Mouse (Mus musculus): ENCODE results near the gene Olfr288. TPM values are rescaled to one million over a fixed set of nuclear protein-coding genes. Genes with fewer than 3 reads are reported as not detected.

Gene Olfr288
- total and polyA plus RNA-seq, 2 experiments from 2014 or later: not detected

DNA sequence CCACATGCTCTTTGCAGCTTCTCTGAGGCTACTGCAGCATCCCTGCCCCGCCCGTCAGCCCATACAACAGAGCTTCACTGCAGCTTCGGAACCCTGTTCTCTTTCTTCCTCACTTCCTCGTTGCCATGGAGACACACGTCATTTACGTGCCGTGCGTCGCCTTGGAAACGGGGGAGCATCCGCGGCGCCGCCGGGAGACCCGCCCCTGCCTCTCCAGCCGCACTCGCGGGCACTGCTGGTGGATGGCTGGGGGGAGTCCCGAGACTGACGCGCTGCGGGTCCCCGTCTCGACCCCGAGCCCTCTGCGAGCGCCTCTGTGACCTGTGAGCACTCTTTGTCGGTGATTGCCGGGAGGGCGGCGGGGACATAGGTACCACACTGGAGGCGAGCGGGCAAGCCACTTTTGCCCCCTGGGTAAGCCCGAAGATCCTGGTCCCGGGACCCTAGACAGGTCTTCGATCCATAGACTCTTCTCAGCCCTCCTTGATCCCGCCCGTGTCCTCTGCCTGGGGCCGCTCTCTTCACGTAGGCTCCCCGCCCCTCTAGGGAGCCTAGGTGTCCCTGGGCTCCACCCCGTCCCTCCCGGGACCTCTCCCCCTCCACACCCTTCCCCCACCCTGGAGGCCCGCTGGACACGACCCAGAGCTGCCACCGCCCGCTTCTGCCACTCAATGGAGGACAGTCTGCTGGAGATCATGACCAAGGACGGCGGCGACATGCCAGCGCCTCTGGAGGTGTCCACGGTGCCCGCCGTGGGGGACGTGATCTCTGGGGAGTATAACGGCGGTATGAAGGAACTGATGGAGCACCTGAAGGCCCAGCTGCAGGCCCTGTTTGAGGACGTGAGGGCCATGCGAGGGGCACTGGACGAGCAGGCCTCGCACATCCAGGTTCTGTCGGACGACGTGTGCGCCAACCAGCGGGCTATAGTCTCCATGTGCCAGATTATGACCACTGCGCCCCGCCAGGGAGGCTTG, 27.4 kb downstream of the Olfr288 start:
- TF ChIP-seq CTCF (IDR thresholded peaks at IDR 0.05; ENCODE audit: low read depth): no peak
- Histone ChIP-seq H3K4me1 (ENCODE audit: insufficient read depth) (peaks cover 11% of the 10 kb centered on the region; the same call in 1 of the 2 replicates), H3K27me3 (ENCODE audit: insufficient read depth, low read length) (no peaks in the 10 kb centered on the region; the same call in 1 of the 2 replicates), H3K36me3 (ENCODE audit: insufficient read depth) (no peaks in the 10 kb centered on the region), H3K4me3 (ENCODE audit: low read depth, low read length) (peak overlapping the region; percentile 74), H3K9ac (peak overlapping the region; percentile 80), H3K27ac (ENCODE audit: low read depth, low read length) (peak overlapping the region; percentile 92), H3K9me3 (ENCODE audit: low read length) (no peaks in the 10 kb centered on the region), H3K4me2 (ENCODE audit: low read depth) (peak overlapping the region; percentile 84)
- WGBS: 2% methylated on average over 69 of the region's 69 CpGs
- peak; percentile 98 for DNase-seq
- peak; percentile 96 for ATAC-seq

DNA sequence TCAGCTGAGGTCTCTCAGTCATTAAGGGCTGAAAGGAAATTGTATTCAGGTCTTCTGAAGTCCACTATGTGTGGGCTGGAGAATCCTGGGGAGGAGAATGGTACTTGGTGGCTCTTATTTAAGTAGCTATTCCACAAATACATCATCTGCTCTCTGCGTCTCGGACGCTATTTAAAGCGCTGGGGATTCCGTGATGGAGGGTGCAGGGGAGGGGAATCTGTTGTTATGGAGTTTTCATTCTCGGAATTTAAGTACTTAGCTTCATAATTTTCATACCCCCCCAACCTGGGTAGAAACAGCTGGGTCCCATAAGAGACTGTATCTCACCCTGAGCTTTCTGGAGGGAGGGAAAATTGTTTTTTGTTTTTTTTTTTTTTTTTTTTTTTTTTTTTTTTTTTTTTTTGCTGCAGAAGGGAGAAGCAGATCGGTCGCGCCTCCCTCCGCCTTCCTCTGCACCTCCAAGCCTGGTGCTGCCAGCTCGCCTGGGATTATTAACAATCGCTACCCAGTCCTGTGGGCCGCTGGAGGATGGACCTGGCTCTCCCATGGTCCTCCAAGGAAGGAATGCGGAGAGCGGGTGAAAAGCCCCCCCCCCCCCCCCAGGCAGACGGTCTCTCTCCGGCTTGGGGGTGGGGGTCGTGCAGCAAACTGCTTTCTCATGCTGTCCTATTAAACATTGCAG, 28.2 kb downstream of the Olfr288 start, which contains the start of gene Ccdc184:
Ccdc184 (plus strand) TSS at position 196 of the 682 bp plus-strand sequence.
- TF ChIP-seq CTCF (IDR thresholded peaks at IDR 0.05; ENCODE audit: low read depth): no peak
- Histone ChIP-seq H3K9me3 (ENCODE audit: low read length) (no peaks in the 10 kb centered on the region), H3K9ac (peak within 1 kb of the TSS; percentile 80), H3K4me2 (ENCODE audit: low read depth) (peak within 1 kb of the TSS; percentile 84), H3K27ac (ENCODE audit: low read depth, low read length) (peak within 1 kb of the TSS; percentile 92), H3K27me3 (ENCODE audit: insufficient read depth, low read length) (no peaks in the 10 kb centered on the region; the same call in 1 of the 2 replicates), H3K36me3 (ENCODE audit: insufficient read depth) (no peaks in the 10 kb centered on the region), H3K4me1 (ENCODE audit: insufficient read depth) (peaks cover 11% of the 10 kb centered on the region; the same call in 1 of the 2 replicates), H3K4me3 (ENCODE audit: low read depth, low read length) (peak within 1 kb of the TSS; percentile 74)
- peak; percentile 66 for ATAC-seq
- under 1% methylated on average over 18 of the region's 18 CpGs for WGBS
- DNase-seq: peak; percentile 69

GRCm38 (mm10) chr15:98165525-98165924, 29.8 kb downstream of the Olfr288 start, which contains the start of gene Asb8:
Gene Asb8, minus strand, starts transcription at chr15:98165625.
- Histone ChIP-seq H3K4me3 (ENCODE audit: low read depth, low read length) (no peak within 1 kb of the TSS), H3K27me3 (ENCODE audit: insufficient read depth, low read length) (no peaks in the 10 kb centered on the region; the same call in 1 of the 2 replicates), H3K36me3 (ENCODE audit: insufficient read depth) (no peaks in the 10 kb centered on the region), H3K9me3 (ENCODE audit: low read length) (no peaks in the 10 kb centered on the region), H3K9ac (no peak within 1 kb of the TSS), H3K4me1 (ENCODE audit: insufficient read depth) (peaks cover 11% of the 10 kb centered on the region; the same call in 1 of the 2 replicates), H3K4me2 (ENCODE audit: low read depth) (no peak within 1 kb of the TSS), H3K27ac (ENCODE audit: low read depth, low read length) (no peak within 1 kb of the TSS)
- ATAC-seq: no peak
- 78% methylated on average over 5 of the region's 5 CpGs for WGBS
- no peak for DNase-seq
- no peak for TF ChIP-seq CTCF (IDR thresholded peaks at IDR 0.05; ENCODE audit: low read depth)

DNA sequence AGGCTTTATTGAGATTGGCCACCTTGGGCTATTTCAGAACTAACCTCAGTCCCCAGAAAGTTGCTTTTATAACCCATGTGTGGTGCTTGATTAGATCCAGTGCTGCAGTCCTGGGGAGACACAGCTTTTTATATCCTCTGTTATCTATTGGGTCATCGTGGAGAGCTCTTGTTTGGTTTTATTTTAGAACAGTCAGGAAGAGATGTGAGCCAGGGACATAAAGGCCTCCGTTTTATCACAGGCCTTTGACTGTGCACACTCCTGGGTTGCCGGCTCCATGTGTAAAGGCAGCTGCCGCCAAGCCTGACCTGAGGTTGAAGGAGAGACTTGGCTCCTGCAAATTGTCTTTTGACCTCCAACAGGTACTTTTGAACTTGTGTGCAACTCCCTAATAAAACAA, 32.8 kb downstream of the Olfr288 start:
- H3K9me3 ChIP-seq (ENCODE audit: low read length): no peaks in the 10 kb centered on the region
- no peak for TF ChIP-seq CTCF (IDR thresholded peaks at IDR 0.05; ENCODE audit: low read depth)
- no peaks in the 10 kb centered on the region for H3K27me3 ChIP-seq (ENCODE audit: insufficient read depth, low read length)
- no peaks in the 10 kb centered on the region for H3K4me1 ChIP-seq (ENCODE audit: insufficient read depth)
- WGBS: 81% methylated on average over 4 of the region's 4 CpGs
- no peak overlapping the region for H3K4me2 ChIP-seq (ENCODE audit: low read depth)
- H3K36me3 ChIP-seq (ENCODE audit: insufficient read depth): no peaks in the 10 kb centered on the region
- no peak overlapping the region for H3K4me3 ChIP-seq (ENCODE audit: low read depth, low read length)
- ATAC-seq: no peak
- no peak overlapping the region for H3K9ac ChIP-seq
- no peak for DNase-seq
- no peak overlapping the region for H3K27ac ChIP-seq (ENCODE audit: low read depth, low read length)

GRCm38 (mm10) chr15:98161026-98161805, 34.1 kb downstream of the Olfr288 start:
- Histone ChIP-seq H3K4me2 (ENCODE audit: low read depth) (no peak overlapping the region), H3K9ac (no peak overlapping the region), H3K36me3 (ENCODE audit: insufficient read depth) (no peaks in the 10 kb centered on the region), H3K9me3 (ENCODE audit: low read length) (no peaks in the 10 kb centered on the region), H3K27ac (ENCODE audit: low read depth, low read length) (no peak overlapping the region), H3K4me3 (ENCODE audit: low read depth, low read length) (no peak overlapping the region), H3K4me1 (ENCODE audit: insufficient read depth) (no peaks in the 10 kb centered on the region), H3K27me3 (ENCODE audit: insufficient read depth, low read length) (no peaks in the 10 kb centered on the region)
- WGBS: 54% methylated on average over 19 of the region's 19 CpGs
- TF ChIP-seq CTCF (IDR thresholded peaks at IDR 0.05; ENCODE audit: low read depth): no peak
- no peak for DNase-seq
- no peak for ATAC-seq

- no peaks in the 10 kb centered on the region for H3K4me1 ChIP-seq (ENCODE audit: insufficient read depth)
- H3K4me2 ChIP-seq (ENCODE audit: low read depth): no peak overlapping the region
- H3K9ac ChIP-seq: no peak overlapping the region
- no peak for TF ChIP-seq CTCF (IDR thresholded peaks at IDR 0.05; ENCODE audit: low read depth)
- H3K36me3 ChIP-seq (ENCODE audit: insufficient read depth): no peaks in the 10 kb centered on the region
- H3K9me3 ChIP-seq (ENCODE audit: low read length): no peaks in the 10 kb centered on the region
- no peak overlapping the region for H3K27ac ChIP-seq (ENCODE audit: low read depth, low read length)
- no peak for DNase-seq
- H3K27me3 ChIP-seq (ENCODE audit: insufficient read depth, low read length): no peaks in the 10 kb centered on the region
- WGBS: 77% methylated on average over 1 of the region's 1 CpGs
- ATAC-seq: no peak
- no peak overlapping the region for H3K4me3 ChIP-seq (ENCODE audit: low read depth, low read length)
These were observed 38.1 kb downstream of the Olfr288 start for GRCm38 (mm10) chr15:98157253-98157652.
